ENCODE assay signal across 32 mouse cellular contexts in the genomic region with DNA sequence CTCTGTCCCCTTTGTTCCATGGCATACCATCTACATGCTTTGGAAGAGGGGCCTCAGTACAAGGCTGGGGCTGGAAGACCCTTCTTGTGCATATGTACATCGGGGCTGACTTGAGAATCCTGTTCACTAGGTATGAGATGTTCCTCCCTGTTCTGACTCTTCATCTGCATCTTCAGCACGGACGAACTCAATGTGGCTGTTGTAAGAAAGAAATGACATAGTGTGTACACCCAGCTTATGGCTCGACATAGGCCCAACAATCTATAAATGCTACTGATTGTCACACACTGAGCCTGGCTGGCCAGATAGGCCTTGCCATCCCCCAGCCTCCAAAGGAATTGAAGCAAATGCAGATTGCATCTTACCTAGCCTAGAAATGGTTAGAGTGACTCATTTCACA.
"Had no signal": no experiment of that assay in that cellular context is flagged by ENCODE, and none has a peak within 500 bp of the region (broad histone marks: within the 10 kb centered on the region; RNA-seq: fewer than 3 reads in every experiment).

No protein-coding gene starts in this region.

- H3K36me3 ChIP-seq: limb, embryonic 10.5 days; limb, embryonic 12.5 days; limb, embryonic 13.5 days; limb, embryonic 15.5 days; liver, embryonic 12.5 days; liver, embryonic 13.5 days; liver, embryonic 15.5 days; lung, embryonic 15.5 days; midbrain, embryonic 10.5 days; midbrain, embryonic 12.5 days; midbrain, embryonic 13.5 days; midbrain, embryonic 15.5 days; neural tube, embryonic 12.5 days had no signal

- H3K4me3 ChIP-seq: limb, embryonic 10.5 days; limb, embryonic 12.5 days; limb, embryonic 13.5 days; limb, embryonic 15.5 days; liver, embryonic 12.5 days; liver, embryonic 13.5 days; liver, embryonic 15.5 days; lung, embryonic 15.5 days; megakaryocyte, embryonic 14.5 days; midbrain, embryonic 10.5 days; midbrain, embryonic 12.5 days; midbrain, embryonic 13.5 days; midbrain, embryonic 15.5 days; myocyte; neural tube, embryonic 12.5 days had no signal

- ATAC-seq: liver, embryonic 12.5 days; liver, postnatal 0 days; lung, postnatal 0 days; midbrain, embryonic 13.5 days; midbrain, embryonic 15.5 days; midbrain, embryonic 16.5 days had no signal

- H3K4me1 ChIP-seq: limb, embryonic 15.5 days; liver, embryonic 12.5 days; liver, embryonic 13.5 days; liver, embryonic 15.5 days; lung, embryonic 15.5 days; megakaryocyte, embryonic 14.5 days; neural tube, embryonic 12.5 days had no signal

- H3K27me3 ChIP-seq: limb, embryonic 12.5 days; limb, embryonic 13.5 days; limb, embryonic 15.5 days; liver, embryonic 12.5 days; liver, embryonic 13.5 days; liver, embryonic 15.5 days; lung, embryonic 15.5 days; megakaryocyte, embryonic 14.5 days; midbrain, embryonic 12.5 days; midbrain, embryonic 13.5 days; midbrain, embryonic 15.5 days; neural tube, embryonic 12.5 days had no signal

- DNase-seq: left cerebral cortex, postnatal 4 days; liver; liver, embryonic 13.5 days; liver, postnatal 0 days; lung, adult 18-20 months; lung, adult 2 months; lung, embryonic 14.5 days; lung, postnatal 10 days; lung, postnatal 14 days; lung, postnatal 36 days; lung, postnatal 4 days; midbrain, embryonic 14.5 days had no signal

- H3K27ac ChIP-seq: limb, embryonic 10.5 days; limb, embryonic 12.5 days; limb, embryonic 13.5 days; limb, embryonic 15.5 days; liver, embryonic 12.5 days; liver, embryonic 13.5 days; liver, embryonic 14.5 days; liver, embryonic 15.5 days; lung, embryonic 15.5 days; macrophage; midbrain, embryonic 10.5 days; midbrain, embryonic 12.5 days; midbrain, embryonic 13.5 days; midbrain, embryonic 15.5 days; neural tube, embryonic 12.5 days had no signal

- H3K9me3 ChIP-seq: limb, embryonic 10.5 days; limb, embryonic 12.5 days; limb, embryonic 13.5 days; limb, embryonic 15.5 days; liver, embryonic 12.5 days; liver, embryonic 13.5 days; liver, embryonic 15.5 days; lung, embryonic 15.5 days; midbrain, embryonic 10.5 days; midbrain, embryonic 12.5 days; midbrain, embryonic 13.5 days; midbrain, embryonic 15.5 days; neural tube, embryonic 12.5 days had no signal

- H3K4me2 ChIP-seq: limb, embryonic 12.5 days; limb, embryonic 13.5 days; limb, embryonic 15.5 days; liver, embryonic 11.5 days; liver, embryonic 12.5 days; liver, embryonic 13.5 days; liver, embryonic 15.5 days; lung, embryonic 14.5 days; lung, embryonic 15.5 days; midbrain, embryonic 11.5 days; midbrain, embryonic 12.5 days; midbrain, embryonic 13.5 days; midbrain, embryonic 15.5 days; neural tube, embryonic 12.5 days had no signal

- H3K9ac ChIP-seq: limb, embryonic 12.5 days; limb, embryonic 13.5 days; limb, embryonic 15.5 days; liver, embryonic 12.5 days; liver, embryonic 13.5 days; liver, embryonic 14.5 days; liver, embryonic 15.5 days; liver, postnatal 0 days; lung, embryonic 14.5 days; lung, embryonic 15.5 days; midbrain, embryonic 12.5 days; midbrain, embryonic 13.5 days; midbrain, embryonic 15.5 days; neural tube, embryonic 12.5 days had no signal
